Mouse (Mus musculus) midbrain, postnatal 0 days (tissue): Measurements from ENCODE around the gene Lrfn3. TPM values are rescaled to one million over a fixed set of nuclear protein-coding genes. Genes with fewer than 3 reads are reported as not detected.
A peak's percentile ranks its signal among the peaks of the same experiment; 100 is the strongest.

Experiments
- ATAC-seq: fragments of 200-750 bp; cut with Nextera tagmentation; 2 replicates; pipeline ENCODE4 v1.8.0; 2017; ENCODE audit warnings: moderate number of reproducible peaks, mild to moderate bottlenecking, moderate TSS enrichment, moderate library complexity; ENCODE audit not compliant: low FRiP score
- DNase-seq: peaks from one replicate; pipeline ENCODE4 v3.0.0-alpha.2; 2015; ENCODE audit warnings: low spot score
- H3K27ac ChIP-seq: fragments of 300-500 bp; sonication (generic); 2 replicates; pipeline ENCODE4 v1.5.1; 2014; ENCODE audit warnings: low read depth, mild to moderate bottlenecking, low read length, mixed read lengths
- H3K27me3 ChIP-seq: fragments of 300-500 bp; sonication (generic); 2 replicates; pipeline ENCODE4 v1.6.1; 2014; ENCODE audit warnings: low read length, control low read depth, mixed read lengths; ENCODE audit not compliant: insufficient read depth
- H3K36me3 ChIP-seq: fragments of 300-500 bp; sonication (generic); 2 replicates; pipeline ENCODE4 v1.6.1; 2014; ENCODE audit warnings: low read length, control low read depth, mixed read lengths; ENCODE audit not compliant: insufficient read depth
- H3K4me1 ChIP-seq: fragments of 300-500 bp; sonication (generic); 2 replicates; pipeline ENCODE4 v1.6.1; 2014; ENCODE audit warnings: mild to moderate bottlenecking, control low read depth, antibody characterized with exemption, low read length, mixed read lengths; ENCODE audit not compliant: insufficient read depth
- H3K4me2 ChIP-seq: fragments of 300-500 bp; sonication (generic); 2 replicates; pipeline ENCODE4 v1.6.1; 2014; ENCODE audit warnings: low read depth, mild to moderate bottlenecking, low read length, mixed read lengths; ENCODE audit not compliant: poor library complexity, severe bottlenecking
- H3K4me3 ChIP-seq: fragments of 300-500 bp; sonication (generic); 2 replicates; pipeline ENCODE4 v1.5.1; 2014; ENCODE audit warnings: low read depth, mild to moderate bottlenecking, low read length, moderate library complexity
- H3K9ac ChIP-seq: fragments of 300-500 bp; sonication (generic); replicated peaks from 2 replicates; pipeline ENCODE4 v1.6.1; 2014; ENCODE audit warnings: mild to moderate bottlenecking, low read length, moderate library complexity, mixed read lengths; ENCODE audit not compliant: poor library complexity, severe bottlenecking
- H3K9me3 ChIP-seq: fragments of 300-500 bp; sonication (generic); 2 replicates; pipeline ENCODE4 v1.6.1; 2016; ENCODE audit warnings: low read length, control low read depth
- CTCF ChIP-seq: IDR thresholded peaks from 2 replicates; pipeline ENCODE4 v1.5.1; 2016; ENCODE audit warnings: antibody characterized with exemption, mild to moderate bottlenecking
- WGBS: fragments of 180-500 bp; shearing (Covaris S2); extraction: QIAGEN DNeasy Blood & Tissue Kit; methylation state at CpG from one replicate; pipeline ENCODE4 v1.1.7; 2014; 5-methylcytosine and 5-hydroxymethylcytosine counted together
- polyA plus RNA-seq: library from polyadenylated mRNA; unstranded; fragments of >200 nt; fragmentation: Nextera tagmentation; extraction: Ambion mirVana; gene quantifications from 2 replicates; pipeline ENCODE4 v1.2.1, GENCODE M21; 2015
- total RNA-seq: library from RNA; depleted of rRNA; stranded (reverse); fragments of >200 nt; gene quantifications from 2 replicates; pipeline ENCODE4 v1.2.3, GENCODE M21; 2014

Lrfn3 gene
- total and polyA plus RNA-seq, 2 experiments from 2014 or later = 24.8 to 47.5 TPM

- WGBS = 81% methylated on average over 13 of the region's 13 CpGs
- Histone ChIP-seq H3K9me3 (no peaks in the 10 kb centered on the region), H3K27ac (no peak overlapping the region), H3K4me1 (no peaks in the 10 kb centered on the region), H3K27me3 (no peaks in the 10 kb centered on the region), H3K4me3 (no peak overlapping the region), H3K36me3 (0 out of 2 replicates have a peak, but pooled peaks cover under 1% of the 10 kb centered on the region), H3K9ac (no peak overlapping the region), H3K4me2 (no peak overlapping the region)
- TF ChIP-seq CTCF = no peak
- no peak for ATAC-seq
- DNase-seq = no peak
These were observed 46.7 kb downstream of the Lrfn3 start for GRCm38 (mm10) chr7:30315559-30316529.

- no peaks in the 10 kb centered on the region for H3K27me3 ChIP-seq
- H3K4me2 ChIP-seq = no peak within 1 kb of the TSS
- 8% methylated on average over 9 of the region's 9 CpGs for WGBS
- ATAC-seq (no peak), DNase-seq (no peak)
- H3K27ac ChIP-seq = no peak within 1 kb of the TSS
- H3K36me3 ChIP-seq = 0 out of 2 replicates have a peak, but pooled peaks cover 7% of the 10 kb centered on the region
- no peak within 1 kb of the TSS for H3K4me3 ChIP-seq
- TF ChIP-seq CTCF = no peak
- H3K9ac ChIP-seq = no peak within 1 kb of the TSS
- H3K9me3 ChIP-seq = no peaks in the 10 kb centered on the region
- no peaks in the 10 kb centered on the region for H3K4me1 ChIP-seq
These were observed 47.8 kb downstream of the Lrfn3 start, which contains the start of gene Syne4 for GRCm38 (mm10) chr7:30314721-30315155. Syne4 (plus strand) TSS chr7:30314807.

GRCm38 (mm10) chr7:30313666-30314320 lies 48.8 kb downstream of the Lrfn3 start:
- Histone ChIP-seq H3K36me3 (0 out of 2 replicates have a peak, but pooled peaks cover 7% of the 10 kb centered on the region), H3K4me1 (0 out of 2 replicates have a peak, but pooled peaks cover 4% of the 10 kb centered on the region), H3K4me2 (no peak overlapping the region), H3K27me3 (no peaks in the 10 kb centered on the region), H3K4me3 (no peak overlapping the region), H3K9ac (no peak overlapping the region), H3K9me3 (no peaks in the 10 kb centered on the region), H3K27ac (no peak overlapping the region)
- no peak for TF ChIP-seq CTCF
- WGBS = 50% methylated on average over 25 of the region's 27 CpGs
- ATAC-seq (no peak), DNase-seq (no peak)

GRCm38 (mm10) chr7:30310136-30310535 lies 52.4 kb downstream of the Lrfn3 start:
- ATAC-seq (no peak), DNase-seq (no peak)
- no peak overlapping the region for H3K9ac ChIP-seq
- TF ChIP-seq CTCF = no peak
- H3K4me2 ChIP-seq = no peak overlapping the region
- H3K27me3 ChIP-seq = no peaks in the 10 kb centered on the region
- WGBS = 92% methylated on average over 12 of the region's 12 CpGs
- H3K4me3 ChIP-seq = no peak overlapping the region
- peaks cover 8% of the 10 kb centered on the region; the same call in 1 of the 2 replicates for H3K4me1 ChIP-seq
- no peaks in the 10 kb centered on the region for H3K9me3 ChIP-seq
- H3K27ac ChIP-seq = no peak overlapping the region
- H3K36me3 ChIP-seq = peaks cover 25% of the 10 kb centered on the region

- Histone ChIP-seq H3K4me3 (peak overlapping the region; percentile 55), H3K9me3 (no peaks in the 10 kb centered on the region), H3K4me1 (peaks cover 8% of the 10 kb centered on the region; the same call in 1 of the 2 replicates), H3K4me2 (peak overlapping the region; percentile 78), H3K36me3 (peaks cover 25% of the 10 kb centered on the region), H3K27me3 (no peaks in the 10 kb centered on the region), H3K9ac (peak overlapping the region; percentile 54), H3K27ac (no peak overlapping the region)
- WGBS = 69% methylated on average over 15 of the region's 15 CpGs
- no peak for TF ChIP-seq CTCF
- ATAC-seq (no peak), DNase-seq (no peak)
These were observed 53.0 kb downstream of the Lrfn3 start for GRCm38 (mm10) chr7:30309395-30310129.
